Mouse (Mus musculus): Measurements from ENCODE around the gene Olfr816.
"Not testable (repeated sequence)": the region's sequence is repeated elsewhere in the genome, so short reads cannot be mapped to it uniquely, and the experiment has no call there.

GRCm38 (mm10) chr10:129885496-129885895 is 29.9 kb downstream of the Olfr816 start:
- TF ChIP-seq ZNF384 (IDR thresholded peaks at IDR 0.05; ENCODE audit: low read depth, low read length); MAFK (IDR thresholded peaks at IDR 0.05; ENCODE audit: insufficient read depth, low read depth, low read length): not testable (repeated sequence)

Data from ES-E14 (cell line).